Mouse (Mus musculus) limb, embryonic 11.5 days (tissue): ENCODE results near the gene Stat5a. TPM values are rescaled to one million over a fixed set of nuclear protein-coding genes. Genes with fewer than 3 reads are reported as not detected.

Experiments
- ATAC-seq: fragments of 200-750 bp; cut with Nextera tagmentation; 2 replicates; pipeline ENCODE4 v1.8.0; 2017; ENCODE audit warnings: low read depth; ENCODE audit not compliant: insufficient number of reproducible peaks, low FRiP score, low TSS enrichment
- DNase-seq: peaks from one replicate; pipeline ENCODE4 v3.0.0-alpha.2; 2015; ENCODE audit warnings: low spot score
- H3K27ac ChIP-seq: fragments of 300-500 bp; sonication (generic); replicated peaks from 2 replicates; pipeline ENCODE4 v1.5.1; 2014; ENCODE audit warnings: low read depth, mild to moderate bottlenecking, low read length
- H3K27me3 ChIP-seq: fragments of 300-500 bp; sonication (generic); 2 replicates; pipeline ENCODE4 v1.6.1; 2014; ENCODE audit warnings: mild to moderate bottlenecking, low read length, mixed read lengths; ENCODE audit not compliant: control insufficient read depth, insufficient read depth
- H3K36me3 ChIP-seq: fragments of 300-500 bp; sonication (generic); 2 replicates; pipeline ENCODE4 v1.6.1; 2014; ENCODE audit warnings: mild to moderate bottlenecking, low read length, moderate library complexity, mixed read lengths; ENCODE audit not compliant: control insufficient read depth, insufficient read depth
- H3K4me1 ChIP-seq: fragments of 300-500 bp; sonication (generic); 2 replicates; pipeline ENCODE4 v1.6.1; 2014; ENCODE audit warnings: low read length, mixed read lengths; ENCODE audit not compliant: control insufficient read depth, insufficient read depth
- H3K4me2 ChIP-seq: fragments of 300-500 bp; sonication (generic); 2 replicates; pipeline ENCODE4 v1.6.1; 2014; ENCODE audit warnings: low read depth, mild to moderate bottlenecking, moderate library complexity; ENCODE audit not compliant: severe bottlenecking
- H3K4me3 ChIP-seq: fragments of 300-500 bp; sonication (generic); 2 replicates; pipeline ENCODE4 v1.5.1; 2014; ENCODE audit warnings: low read depth, low read length
- H3K9ac ChIP-seq: fragments of 300-500 bp; sonication (generic); 2 replicates; pipeline ENCODE4 v1.6.1; 2014; ENCODE audit warnings: mild to moderate bottlenecking, low read length
- H3K9me3 ChIP-seq: fragments of 300-500 bp; sonication (generic); 2 replicates; pipeline ENCODE4 v1.6.1; 2016; ENCODE audit warnings: low read length; ENCODE audit not compliant: control insufficient read depth
- whole genome bisulfite sequencing: fragments of 180-500 bp; shearing (Covaris S2); extraction: QIAGEN DNeasy Blood & Tissue Kit; methylation state at CpG from one replicate; pipeline ENCODE4 v1.1.7; 2014; 5-methylcytosine and 5-hydroxymethylcytosine counted together
- polyA plus RNA-seq: library from polyadenylated mRNA; unstranded; fragments of >200 nt; fragmentation: Nextera tagmentation; extraction: Ambion mirVana; gene quantifications from 2 replicates; pipeline ENCODE4 v1.2.1, GENCODE M21; 2014

Stat5a gene
- polyA plus RNA-seq, 1 experiment from 2014 or later = 1.9 TPM

DNA sequence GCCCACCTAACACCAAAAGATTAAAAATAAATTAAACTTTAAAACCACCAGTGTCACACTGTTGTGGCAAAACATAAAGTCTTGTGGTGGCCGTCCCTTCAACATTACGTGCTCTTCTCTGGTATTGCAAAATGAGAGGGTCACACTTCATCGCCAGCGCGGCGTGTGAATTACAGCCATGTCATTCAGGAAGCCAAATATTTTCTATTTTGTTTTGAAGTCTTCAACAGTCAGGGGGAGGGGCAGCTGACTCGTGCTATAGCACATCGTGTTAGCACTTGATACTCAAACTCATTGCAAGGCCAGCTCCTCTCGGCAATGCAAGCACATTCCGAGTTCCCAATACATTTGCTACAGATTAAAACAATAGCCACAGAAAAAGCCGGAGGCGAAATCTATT is 18.3 kb upstream of the Stat5a start:
- H3K9me3 ChIP-seq = no peaks in the 10 kb centered on the region
- ATAC-seq (no peak), DNase-seq (no peak)
- no peak overlapping the region for H3K4me3 ChIP-seq
- 76% methylated on average over 12 of the region's 12 CpGs for WGBS
- H3K4me1 ChIP-seq = no peaks in the 10 kb centered on the region
- H3K27me3 ChIP-seq = no peaks in the 10 kb centered on the region
- H3K27ac ChIP-seq = no peak overlapping the region
- H3K9ac ChIP-seq = no peak overlapping the region
- no peak overlapping the region for H3K4me2 ChIP-seq
- no peaks in the 10 kb centered on the region for H3K36me3 ChIP-seq

DNA sequence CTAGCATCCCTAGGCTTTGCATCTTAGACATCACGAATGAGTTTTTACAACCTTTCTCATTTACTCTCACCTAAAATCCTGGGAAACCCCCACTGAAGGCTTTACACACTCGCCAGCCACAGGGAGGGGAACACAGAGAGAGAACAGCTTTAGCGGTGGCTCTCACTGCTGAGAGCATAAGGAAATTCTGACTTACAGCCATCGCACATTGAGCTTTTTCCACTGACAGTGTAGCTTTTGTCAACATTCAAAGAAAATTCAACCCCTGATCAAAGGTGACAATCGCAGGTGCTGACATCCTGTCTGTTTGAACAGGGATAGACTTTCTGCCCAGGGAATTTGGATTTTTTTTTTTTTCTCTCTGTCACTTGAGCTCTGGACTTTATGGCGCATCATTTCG is 17.1 kb upstream of the Stat5a start:
- Histone ChIP-seq H3K4me1 (no peaks in the 10 kb centered on the region), H3K27me3 (no peaks in the 10 kb centered on the region), H3K4me3 (no peak overlapping the region), H3K27ac (no peak overlapping the region), H3K9me3 (no peaks in the 10 kb centered on the region), H3K4me2 (no peak overlapping the region), H3K9ac (no peak overlapping the region), H3K36me3 (no peaks in the 10 kb centered on the region)
- DNase-seq (no peak), ATAC-seq (no peak)
- 83% methylated on average over 7 of the region's 7 CpGs for WGBS

DNA sequence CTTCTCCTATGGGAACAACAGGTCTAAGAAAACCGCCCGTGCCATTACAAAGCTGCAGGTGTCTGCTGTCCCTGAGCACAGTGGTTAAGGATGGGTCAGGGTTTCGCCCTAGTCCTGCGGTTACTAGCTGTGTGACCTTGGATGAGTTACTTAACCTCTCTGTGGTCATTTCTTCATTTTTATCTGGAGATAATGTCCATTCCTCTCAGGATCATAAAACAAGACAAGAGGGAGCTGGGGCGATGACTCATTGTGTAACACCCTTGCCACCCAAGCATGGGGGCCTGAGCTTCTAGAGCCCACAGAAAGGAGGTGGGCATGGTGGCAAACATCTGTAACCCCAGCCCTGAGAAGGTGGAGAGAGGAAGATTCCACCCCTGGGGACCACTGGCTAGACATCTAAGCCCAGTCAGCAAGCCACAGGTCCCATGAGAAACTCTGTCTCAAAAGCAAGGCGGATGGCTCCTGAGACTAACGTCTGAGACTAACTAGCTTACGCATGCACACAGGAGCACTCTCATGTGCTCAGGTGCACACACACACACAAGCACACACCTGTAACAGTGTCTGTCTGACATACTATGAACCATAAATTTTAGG is 16.0 kb upstream of the Stat5a start:
- 93% methylated on average over 8 of the region's 8 CpGs for WGBS
- H3K4me1 ChIP-seq = no peaks in the 10 kb centered on the region
- no peak for ATAC-seq

DNA sequence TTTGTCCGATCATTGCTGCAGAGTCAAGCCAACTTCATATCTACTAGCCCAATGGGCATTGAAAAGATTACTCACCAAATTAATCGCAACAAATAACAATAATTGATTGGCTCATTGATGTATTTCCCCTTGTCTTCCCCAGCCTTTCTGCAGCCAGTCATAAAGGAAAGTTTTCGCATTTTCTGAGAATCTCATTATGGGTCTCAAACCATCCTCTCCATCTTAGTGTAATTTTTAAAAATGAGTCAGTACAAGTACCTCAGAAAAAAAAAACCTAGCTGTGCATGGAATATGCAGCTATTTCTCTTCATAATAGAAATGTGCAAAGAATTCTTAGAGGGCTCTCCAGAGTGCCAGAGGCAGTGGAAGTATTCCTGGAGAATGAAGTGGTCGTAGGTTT is 15.0 kb upstream of the Stat5a start:
- no peak overlapping the region for H3K4me3 ChIP-seq
- no peak overlapping the region for H3K4me2 ChIP-seq
- no peaks in the 10 kb centered on the region; the same call in 1 of the 2 replicates for H3K4me1 ChIP-seq
- H3K9ac ChIP-seq = no peak overlapping the region
- H3K27ac ChIP-seq = no peak overlapping the region
- ATAC-seq = no peak
- DNase-seq = no peak
- WGBS = 87% methylated on average over 4 of the region's 4 CpGs
- no peaks in the 10 kb centered on the region for H3K9me3 ChIP-seq
- no peaks in the 10 kb centered on the region for H3K36me3 ChIP-seq
- H3K27me3 ChIP-seq = no peaks in the 10 kb centered on the region

More for the DNA sequence above, 16.0 kb upstream of the Stat5a start:
- H3K4me2 ChIP-seq = no peak overlapping the region
- no peak overlapping the region for H3K9ac ChIP-seq
- no peaks in the 10 kb centered on the region for H3K36me3 ChIP-seq
- no peak for DNase-seq
- no peaks in the 10 kb centered on the region for H3K27me3 ChIP-seq
- no peak overlapping the region for H3K27ac ChIP-seq
- H3K4me3 ChIP-seq = no peak overlapping the region
- H3K9me3 ChIP-seq = no peaks in the 10 kb centered on the region

DNA sequence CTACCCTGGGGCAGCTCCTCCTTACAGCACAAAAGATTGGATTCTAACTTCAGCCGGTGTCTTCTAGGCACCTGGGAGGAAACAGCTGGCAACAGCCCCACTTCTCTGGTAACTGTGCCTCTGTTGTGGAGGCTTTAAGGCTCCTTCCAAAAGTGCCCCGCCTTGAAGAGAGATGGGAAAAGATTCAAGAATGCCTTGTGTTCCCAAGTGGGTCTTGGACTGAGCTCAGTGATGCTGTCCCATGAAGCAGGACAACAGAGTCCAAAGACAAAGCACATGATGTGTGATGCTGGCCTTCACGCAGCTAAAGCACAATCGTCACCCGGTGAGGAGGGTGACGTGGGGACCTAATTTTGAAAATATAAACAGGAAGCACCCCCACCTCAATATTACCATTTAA is 13.4 kb upstream of the Stat5a start:
- H3K36me3 ChIP-seq = no peaks in the 10 kb centered on the region
- H3K4me1 ChIP-seq = no peaks in the 10 kb centered on the region; the same call in 1 of the 2 replicates
- no peak overlapping the region for H3K4me3 ChIP-seq
- no peak overlapping the region for H3K4me2 ChIP-seq
- H3K27me3 ChIP-seq = no peaks in the 10 kb centered on the region
- no peak overlapping the region for H3K27ac ChIP-seq
- 87% methylated on average over 6 of the region's 6 CpGs for WGBS
- ATAC-seq = no peak
- DNase-seq = no peak
- H3K9me3 ChIP-seq = no peaks in the 10 kb centered on the region
- H3K9ac ChIP-seq = no peak overlapping the region

DNA sequence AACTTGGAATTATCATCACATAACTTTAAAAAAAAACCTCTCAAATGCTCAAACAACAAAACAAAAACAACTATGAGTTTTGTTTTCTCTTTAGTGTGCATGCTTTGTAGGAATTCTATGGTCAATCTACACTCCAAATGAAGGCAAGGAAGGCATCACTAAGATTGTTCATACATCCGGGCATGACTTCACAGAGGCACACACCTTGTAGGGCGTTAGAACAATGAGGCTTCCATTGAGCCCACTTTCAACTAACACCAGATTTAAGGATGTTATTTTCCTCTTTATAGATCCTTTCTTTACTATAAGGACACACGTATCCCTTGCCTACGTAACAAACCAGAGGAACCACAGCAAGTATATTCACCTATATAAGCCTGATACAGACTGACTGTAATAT is 11.6 kb upstream of the Stat5a start:
- no peaks in the 10 kb centered on the region for H3K36me3 ChIP-seq
- no peak overlapping the region for H3K27ac ChIP-seq
- H3K9me3 ChIP-seq = no peaks in the 10 kb centered on the region
- DNase-seq (no peak), ATAC-seq (no peak)
- no peak overlapping the region for H3K9ac ChIP-seq
- no peak overlapping the region for H3K4me2 ChIP-seq
- peaks cover 6% of the 10 kb centered on the region; the same call in 1 of the 2 replicates for H3K4me1 ChIP-seq
- 94% methylated on average over 4 of the region's 4 CpGs for WGBS
- no peaks in the 10 kb centered on the region for H3K27me3 ChIP-seq
- H3K4me3 ChIP-seq = no peak overlapping the region

DNA sequence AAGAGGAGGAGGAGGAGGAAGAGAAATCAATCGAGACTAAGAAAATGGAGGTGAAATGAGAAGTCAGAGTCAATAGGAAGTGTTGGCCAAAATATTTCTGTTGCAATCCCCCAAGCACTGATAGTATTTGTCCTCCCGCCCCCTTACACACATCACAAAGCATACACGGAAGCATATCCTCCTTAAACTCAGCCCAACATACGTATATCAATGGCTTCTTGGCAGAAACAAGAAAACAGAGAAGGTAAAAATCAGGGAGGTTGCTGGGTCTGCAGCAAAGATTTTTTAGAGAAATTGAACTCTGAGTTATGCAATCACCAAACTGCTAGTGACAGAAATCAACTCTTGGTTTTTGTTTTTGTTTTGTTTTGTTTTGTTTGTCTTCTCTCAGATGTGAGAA is 11.1 kb upstream of the Stat5a start:
- no peak for DNase-seq
- no peaks in the 10 kb centered on the region for H3K27me3 ChIP-seq

DNA sequence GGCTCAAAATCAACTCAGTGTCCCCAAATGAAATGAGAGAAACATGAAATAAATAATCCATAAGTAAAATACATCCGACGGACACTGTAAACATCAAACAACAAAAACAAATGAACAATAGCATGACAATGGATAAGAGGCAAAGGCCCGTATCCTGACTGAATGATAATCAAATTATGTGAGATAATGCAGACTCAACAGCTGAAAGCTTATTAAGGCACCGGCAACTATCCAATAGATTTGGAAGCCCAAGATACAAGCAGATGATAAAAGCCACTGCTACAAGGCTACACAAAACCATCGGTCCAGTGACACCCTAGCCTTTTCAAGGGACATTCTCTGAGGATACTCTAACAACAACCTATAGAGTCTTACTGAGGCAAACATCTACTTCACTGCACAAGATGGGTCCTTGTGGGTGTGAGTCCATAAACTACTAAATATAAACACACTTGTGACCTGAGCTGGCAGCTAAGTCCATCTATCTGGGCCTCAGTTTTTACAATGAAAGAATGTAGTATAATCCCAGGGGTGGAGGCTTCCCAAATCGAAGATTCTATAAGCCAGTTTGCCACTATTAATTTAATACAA is 10.3 kb upstream of the Stat5a start:
- peak overlapping the region; percentile 86; the same call in 1 of the 2 replicates for H3K4me3 ChIP-seq
- no peak overlapping the region for H3K9ac ChIP-seq
- no peak overlapping the region for H3K27ac ChIP-seq
- H3K27me3 ChIP-seq = no peaks in the 10 kb centered on the region
- peak overlapping the region; percentile 95; the same call in 1 of the 2 replicates for H3K4me2 ChIP-seq
- H3K9me3 ChIP-seq = no peaks in the 10 kb centered on the region
- ATAC-seq = no peak
- H3K36me3 ChIP-seq = no peaks in the 10 kb centered on the region
- WGBS = 81% methylated on average over 6 of the region's 6 CpGs
- no peak for DNase-seq
- peaks cover 6% of the 10 kb centered on the region; the same call in 1 of the 2 replicates for H3K4me1 ChIP-seq

More for the DNA sequence above, 11.1 kb upstream of the Stat5a start:
- ATAC-seq = no peak
- 76% methylated on average over 4 of the region's 4 CpGs for WGBS
- Histone ChIP-seq H3K4me1 (peaks cover 6% of the 10 kb centered on the region; the same call in 1 of the 2 replicates), H3K9me3 (no peaks in the 10 kb centered on the region), H3K27ac (no peak overlapping the region), H3K9ac (no peak overlapping the region), H3K36me3 (no peaks in the 10 kb centered on the region), H3K4me2 (no peak overlapping the region), H3K4me3 (no peak overlapping the region)
